Comparison of ENCODE assay signal across 8 mouse cellular contexts in the genomic region with DNA sequence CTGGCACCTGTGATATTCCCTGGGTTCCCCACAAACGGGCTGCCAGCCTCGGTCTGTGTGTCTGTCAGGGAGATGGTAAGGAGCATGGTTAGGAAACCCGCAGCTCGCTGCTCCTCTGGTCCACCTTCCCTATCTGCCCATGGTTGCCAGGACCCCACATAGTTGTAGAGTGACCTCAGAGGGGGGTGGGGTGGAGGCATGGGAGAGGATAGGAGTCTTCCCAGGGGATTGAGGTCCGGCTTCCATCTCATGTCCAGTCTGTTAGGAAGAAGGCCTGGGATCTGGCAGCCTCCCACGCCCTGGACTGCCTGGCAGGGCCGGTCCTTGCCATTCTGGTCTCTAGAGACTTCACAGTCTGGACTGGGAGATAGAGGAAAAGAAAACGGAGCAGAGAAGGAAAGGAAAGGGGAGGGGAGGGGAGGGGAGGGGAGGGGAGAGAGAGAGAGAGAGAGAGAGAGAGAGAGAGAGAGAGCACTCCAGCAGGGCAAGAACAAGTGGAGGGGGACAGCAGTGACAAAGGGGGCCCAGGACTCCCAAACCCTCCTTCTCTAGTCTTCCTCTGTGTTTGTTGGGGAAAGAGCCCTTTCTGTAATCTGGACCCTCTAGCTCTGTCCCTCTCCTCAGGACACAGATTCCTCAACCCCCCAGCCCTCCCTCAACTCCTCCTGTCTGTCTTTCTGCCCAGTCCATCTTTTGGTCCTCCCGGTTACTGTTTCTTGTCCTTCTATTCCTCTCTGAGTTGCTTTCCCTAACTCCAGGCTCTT. TPM values are rescaled to one million over a fixed set of nuclear protein-coding genes. Genes with fewer than 3 reads are reported as not detected.
A peak's percentile ranks its signal among the peaks of the same experiment; 100 is the strongest.
DNase-seq lines count a peak whose midpoint lies in the region; ATAC-seq and TF ChIP-seq lines count a peak whose summit lies in the region.

No protein-coding gene starts in this region.

- TF ChIP-seq POLR2A in brain, embryonic 14.5 days (IDR thresholded peaks at IDR 0.05; ENCODE audit: borderline replicate concordance, extremely low read depth, insufficient read depth, insufficient read length, poor library complexity, severe bottlenecking), result no peak

- 14% methylated on average over 8 of the region's 9 CpGs for WGBS in heart, embryonic 15.5 days
- 25% methylated on average over 9 of the region's 9 CpGs for WGBS in liver, embryonic 14.5 days (ENCODE audit: insufficient replicate concordance)

- H3K9ac ChIP-seq in heart, embryonic 15.5 days, result peak overlapping the region; percentile 60
- no peak overlapping the region for H3K9ac ChIP-seq in liver, embryonic 14.5 days (replicated peaks)

- peak overlapping the region; percentile 59 for H3K4me3 ChIP-seq in heart, embryonic 15.5 days
- H3K4me3 ChIP-seq in liver, embryonic 14.5 days (ENCODE audit: insufficient read depth in 1 of 2, low read depth in 2 of 2, low read length in 2 of 2), result peak overlapping the region; percentile 34 to 36; a peak in 3 of 4 replicates

- H3K27me3 ChIP-seq in heart, embryonic 15.5 days, result no peaks in the 10 kb centered on the region
- H3K27me3 ChIP-seq in liver, embryonic 14.5 days (ENCODE audit: control insufficient read depth, insufficient read depth, low read length), result no peaks in the 10 kb centered on the region; the same call in 1 of the 2 replicates

- no peak for TF ChIP-seq CTCF in brain, embryonic 14.5 days (IDR thresholded peaks at IDR 0.05; ENCODE audit: borderline replicate concordance, extremely low read depth, insufficient read depth, insufficient read length)
- no peak for TF ChIP-seq CTCF in liver, embryonic 14.5 days (IDR thresholded peaks at IDR 0.05; ENCODE audit: low read depth)

- peak overlapping the region; percentile 66 for H3K27ac ChIP-seq in heart, embryonic 15.5 days
- H3K27ac ChIP-seq in liver, embryonic 14.5 days, result no peak overlapping the region

- H3K9me3 ChIP-seq in heart, embryonic 15.5 days (replicated peaks), result no peaks in the 10 kb centered on the region
- H3K9me3 ChIP-seq in liver, embryonic 14.5 days (ENCODE audit: control insufficient read depth, low read length), result no peaks in the 10 kb centered on the region

- ATAC-seq in heart, embryonic 15.5 days (replicated peaks; ENCODE audit: insufficient number of reproducible peaks, insufficient read depth, low FRiP score, low read depth), result peak; percentile 32; the same call in 1 of the 2 replicates
- ATAC-seq in liver, embryonic 14.5 days (ENCODE audit: insufficient read depth), result no peak

- H3K4me1 ChIP-seq in heart, embryonic 15.5 days (replicated peaks), result peaks cover 41% of the 10 kb centered on the region
- H3K4me1 ChIP-seq in liver, embryonic 14.5 days (replicated peaks; ENCODE audit: control insufficient read depth in 2 of 2, insufficient read depth in 2 of 2, low read length in 1 of 2), result peaks cover 0 to 9% of the 10 kb centered on the region in 2 experiments; a peak in 1 of 4 replicates

- H3K4me2 ChIP-seq in heart, embryonic 15.5 days, result peak overlapping the region; percentile 88
- no peak overlapping the region for H3K4me2 ChIP-seq in liver, embryonic 14.5 days (ENCODE audit: low read depth)

- peak; percentile 34 to 42 for DNase-seq in cerebellum, postnatal 10 days
- no peak for DNase-seq in cerebellum, postnatal 4 days (ENCODE audit: low spot score in 2 of 2)
- peak; percentile 54 for DNase-seq in brain, embryonic 14.5 days (ENCODE audit: low read depth)
- no peak for DNase-seq in liver, embryonic 14.5 days (ENCODE audit: low read depth in 3 of 3, low spot score in 3 of 3)
- DNase-seq in retina, embryonic 14.5 days (ENCODE audit: low spot score), result peak; percentile 24
- DNase-seq in thymus, postnatal 10 days (ENCODE audit: low spot score in 2 of 2), result no peak
- DNase-seq in thymus, postnatal 36 days, result no peak

- H3K36me3 ChIP-seq in heart, embryonic 15.5 days, result no peaks in the 10 kb centered on the region
- no peaks in the 10 kb centered on the region for H3K36me3 ChIP-seq in liver, embryonic 14.5 days (replicated peaks; ENCODE audit: control insufficient read depth, insufficient read depth, low read depth)

- no peak for TF ChIP-seq EP300 in liver, embryonic 14.5 days (IDR thresholded peaks at IDR 0.05; ENCODE audit: low read depth)

RNA-seq across cellular contexts. Expression of a gene that starts 0.9 kb away (rescaled TPM):
- polyA plus RNA-seq in brain, embryonic 14.5 days (2012; rRNA removed), result 14.3 and 18.8 TPM in 2 replicates
- polyA plus RNA-seq in heart, embryonic 15.5 days (2015; fragmentation: Nextera tagmentation; extraction: Ambion mirVana), result 49.1 and 65.3 TPM in 2 replicates
- polyA plus RNA-seq in liver, embryonic 14.5 days (2012; rRNA removed), result 5.3 and 5.8 TPM in 2 replicates
- 11.8 and 12.7 TPM in 2 replicates for polyA plus RNA-seq in liver, embryonic 14.5 days (2014; fragmentation: Nextera tagmentation; extraction: Ambion mirVana)

RNA-seq across cellular contexts. Expression of a gene that starts 29.1 kb away (rescaled TPM):
- 1.7 and 2.0 TPM in 2 replicates for polyA plus RNA-seq in brain, embryonic 14.5 days (2012; rRNA removed)
- 3.3 and 5.1 TPM in 2 replicates for polyA plus RNA-seq in heart, embryonic 15.5 days (2015; fragmentation: Nextera tagmentation; extraction: Ambion mirVana)
- 0.22 and 0.49 TPM in 2 replicates for polyA plus RNA-seq in liver, embryonic 14.5 days (2012; rRNA removed)
- polyA plus RNA-seq in liver, embryonic 14.5 days (2014; fragmentation: Nextera tagmentation; extraction: Ambion mirVana), result 0.25 and 0.52 TPM in 2 replicates

RNA-seq across cellular contexts. Expression of a gene that starts 33.1 kb away (rescaled TPM):
- 34.7 and 70.2 TPM in 2 replicates for polyA plus RNA-seq in brain, embryonic 14.5 days (2012; rRNA removed)
- 35.4 and 39.9 TPM in 2 replicates for polyA plus RNA-seq in heart, embryonic 15.5 days (2015; fragmentation: Nextera tagmentation; extraction: Ambion mirVana)
- polyA plus RNA-seq in liver, embryonic 14.5 days (2012; rRNA removed), result 22.8 and 26.5 TPM in 2 replicates
- 36.5 and 39.1 TPM in 2 replicates for polyA plus RNA-seq in liver, embryonic 14.5 days (2014; fragmentation: Nextera tagmentation; extraction: Ambion mirVana)

Comparison
In these comparisons a context has a peak if more than half of its experiments do, and no peak if none do; other contexts are left out.
1. DNase-seq: peak in cerebellum, postnatal 10 days (2 of 2), brain, embryonic 14.5 days (single experiment) and retina, embryonic 14.5 days (single experiment); none in cerebellum, postnatal 4 days (0 of 2), liver, embryonic 14.5 days (0 of 3), thymus, postnatal 10 days (0 of 2) and thymus, postnatal 36 days (0 of 2).